Mouse (Mus musculus): ENCODE measurements around the gene Sh3pxd2a. TPM values are rescaled to one million over a fixed set of nuclear protein-coding genes. Genes with fewer than 3 reads are reported as not detected.

Sh3pxd2a gene
- polyA plus RNA-seq, 1 experiment: 15.5 TPM

DNA sequence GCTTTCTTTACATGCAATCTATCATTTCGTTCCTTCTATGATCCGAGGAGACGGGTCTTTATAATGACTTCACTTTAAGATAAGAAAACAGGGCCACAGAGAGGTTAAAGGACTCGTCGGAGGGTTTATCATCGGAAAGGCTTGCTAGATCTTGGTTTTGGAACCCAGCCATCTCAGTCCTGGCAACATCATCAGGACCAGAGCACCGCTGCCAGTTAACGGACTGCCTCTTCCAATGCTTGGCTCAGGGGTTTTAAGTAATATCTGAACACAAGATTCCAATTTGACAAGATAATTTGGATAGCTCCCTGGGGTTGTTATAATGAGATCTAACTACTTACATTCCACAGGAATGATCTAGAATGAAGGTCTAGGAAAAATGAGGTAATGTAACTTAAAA lies 45.0 kb downstream of the Sh3pxd2a start:
- WGBS: 70% methylated on average over 8 of the region's 8 CpGs
- no peak for DNase-seq
- no peaks in the 10 kb centered on the region for H3K27me3 ChIP-seq (replicated peaks; ENCODE audit: control insufficient read depth, insufficient read depth, low read length)
- TF ChIP-seq POLR2A (IDR thresholded peaks at IDR 0.05; ENCODE audit: low read depth, low read length): no peak
- TF ChIP-seq CTCF (conservative IDR thresholded peaks at IDR 0.05; ENCODE audit: insufficient read depth, insufficient read length, low read depth, low read length): no peak
- H3K4me1 ChIP-seq (ENCODE audit: control insufficient read depth, insufficient read depth, low read length): peaks cover 10% of the 10 kb centered on the region; the same call in 1 of the 2 replicates
- H3K4me3 ChIP-seq (ENCODE audit: insufficient read depth, low read depth, low read length): no peak overlapping the region
- no peaks in the 10 kb centered on the region for H3K36me3 ChIP-seq (ENCODE audit: control insufficient read depth, insufficient read depth, low read length)
- no peak overlapping the region for H3K27ac ChIP-seq (ENCODE audit: insufficient read depth, low read depth, low read length)

DNA sequence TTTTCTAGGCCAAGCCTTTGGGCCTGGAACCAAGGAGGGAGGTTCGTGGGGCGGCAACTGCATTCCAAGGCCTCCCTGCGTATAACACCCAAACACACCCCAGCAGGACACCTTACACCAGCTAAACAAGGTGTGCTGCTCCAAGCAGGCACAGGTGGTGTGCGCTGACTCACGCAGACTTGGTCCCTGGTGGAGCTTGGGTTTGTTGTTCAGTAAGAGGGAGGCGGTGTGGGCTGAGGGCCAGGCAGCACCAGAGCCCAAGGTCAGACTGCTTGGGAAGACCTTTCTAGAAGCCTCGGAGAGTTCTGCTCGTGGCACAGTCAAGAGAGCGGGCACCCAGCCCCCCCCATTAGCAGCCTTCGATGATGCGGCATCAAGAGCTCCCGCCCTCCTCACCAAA lies 48.0 kb downstream of the Sh3pxd2a start:
- Histone ChIP-seq H3K27me3 (replicated peaks; ENCODE audit: control insufficient read depth, insufficient read depth, low read length) (no peaks in the 10 kb centered on the region), H3K36me3 (ENCODE audit: control insufficient read depth, insufficient read depth, low read length) (no peaks in the 10 kb centered on the region), H3K4me3 (ENCODE audit: insufficient read depth, low read depth, low read length) (no peak overlapping the region), H3K4me1 (ENCODE audit: control insufficient read depth, insufficient read depth, low read length) (peaks cover 3% of the 10 kb centered on the region; the same call in 1 of the 2 replicates), H3K27ac (ENCODE audit: insufficient read depth, low read depth, low read length) (no peak overlapping the region)
- DNase-seq: peak; percentile 39
- TF ChIP-seq CTCF (conservative IDR thresholded peaks at IDR 0.05; ENCODE audit: insufficient read depth, insufficient read length, low read depth, low read length): no peak
- no peak for TF ChIP-seq POLR2A (IDR thresholded peaks at IDR 0.05; ENCODE audit: low read depth, low read length)
- 75% methylated on average over 12 of the region's 12 CpGs for WGBS

- 61% methylated on average over 13 of the region's 13 CpGs for WGBS
- H3K36me3 ChIP-seq (ENCODE audit: control insufficient read depth, insufficient read depth, low read length): no peaks in the 10 kb centered on the region
- H3K27me3 ChIP-seq (replicated peaks; ENCODE audit: control insufficient read depth, insufficient read depth, low read length): no peaks in the 10 kb centered on the region
- H3K4me1 ChIP-seq (ENCODE audit: control insufficient read depth, insufficient read depth, low read length): no peaks in the 10 kb centered on the region
- TF ChIP-seq POLR2A (IDR thresholded peaks at IDR 0.05; ENCODE audit: low read depth, low read length) (no peak), CTCF (conservative IDR thresholded peaks at IDR 0.05; ENCODE audit: insufficient read depth, insufficient read length, low read depth, low read length) (no peak)
- H3K4me3 ChIP-seq (ENCODE audit: insufficient read depth, low read depth, low read length): no peak overlapping the region
- no peak overlapping the region for H3K27ac ChIP-seq (ENCODE audit: insufficient read depth, low read depth, low read length)
- DNase-seq: no peak
These were observed 49.9 kb downstream of the Sh3pxd2a start for GRCm38 (mm10) chr19:47414142-47414905.

- TF ChIP-seq POLR2A (IDR thresholded peaks at IDR 0.05; ENCODE audit: low read depth, low read length) (no peak), CTCF (conservative IDR thresholded peaks at IDR 0.05; ENCODE audit: insufficient read depth, insufficient read length, low read depth, low read length) (no peak)
- Histone ChIP-seq H3K36me3 (ENCODE audit: control insufficient read depth, insufficient read depth, low read length) (no peaks in the 10 kb centered on the region), H3K27me3 (replicated peaks; ENCODE audit: control insufficient read depth, insufficient read depth, low read length) (no peaks in the 10 kb centered on the region), H3K4me3 (ENCODE audit: insufficient read depth, low read depth, low read length) (no peak overlapping the region), H3K27ac (ENCODE audit: insufficient read depth, low read depth, low read length) (no peak overlapping the region), H3K4me1 (ENCODE audit: control insufficient read depth, insufficient read depth, low read length) (no peaks in the 10 kb centered on the region)
- 83% methylated on average over 6 of the region's 6 CpGs for WGBS
- DNase-seq: no peak
These were observed 50.7 kb downstream of the Sh3pxd2a start for GRCm38 (mm10) chr19:47413458-47414005.

DNA sequence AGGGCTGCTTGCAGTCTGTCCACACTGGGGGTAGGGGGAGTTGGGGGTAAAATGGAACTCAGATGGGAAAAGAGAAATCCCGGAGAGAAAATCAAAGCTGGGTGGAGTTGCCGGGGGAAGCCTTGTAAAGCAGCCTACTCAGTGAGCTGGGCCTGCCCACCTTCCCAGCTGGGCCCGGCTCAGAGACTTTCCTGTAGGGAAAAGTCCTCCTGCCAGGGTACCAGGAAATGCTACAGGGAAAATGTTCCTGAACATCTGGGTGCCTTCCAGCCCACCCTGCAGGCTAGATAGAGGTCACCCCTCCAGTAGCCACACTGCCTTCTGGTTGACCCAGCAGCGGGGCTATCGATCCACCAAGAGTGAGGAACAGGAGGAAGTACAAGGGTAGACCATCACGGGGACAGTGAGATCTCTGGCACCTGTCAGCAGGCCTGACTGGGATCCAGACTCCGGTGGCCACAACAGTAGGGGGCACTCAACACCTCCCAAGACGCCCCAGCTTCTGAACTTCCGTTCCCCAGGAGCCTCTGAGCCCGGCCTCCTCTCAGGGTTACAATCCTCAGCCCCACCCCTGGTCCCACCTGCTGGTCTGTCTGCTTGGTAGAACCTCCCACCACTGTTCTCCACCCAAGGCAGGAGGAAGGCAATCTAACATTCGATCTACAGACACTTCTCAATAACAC lies 51.5 kb downstream of the Sh3pxd2a start:
- Histone ChIP-seq H3K4me1 (ENCODE audit: control insufficient read depth, insufficient read depth, low read length) (no peaks in the 10 kb centered on the region), H3K27ac (ENCODE audit: insufficient read depth, low read depth, low read length) (no peak overlapping the region), H3K27me3 (replicated peaks; ENCODE audit: control insufficient read depth, insufficient read depth, low read length) (no peaks in the 10 kb centered on the region), H3K4me3 (ENCODE audit: insufficient read depth, low read depth, low read length) (no peak overlapping the region), H3K36me3 (ENCODE audit: control insufficient read depth, insufficient read depth, low read length) (no peaks in the 10 kb centered on the region)
- WGBS: 71% methylated on average over 11 of the region's 11 CpGs
- 0 out of 2 replicates have a peak, but pooled peaks have one; percentile 8 for TF ChIP-seq CTCF (conservative IDR thresholded peaks at IDR 0.05; ENCODE audit: insufficient read depth, insufficient read length, low read depth, low read length)
- TF ChIP-seq POLR2A (IDR thresholded peaks at IDR 0.05; ENCODE audit: low read depth, low read length): no peak
- no peak for DNase-seq

- Histone ChIP-seq H3K27me3 (replicated peaks; ENCODE audit: control insufficient read depth, insufficient read depth, low read length) (no peaks in the 10 kb centered on the region), H3K36me3 (ENCODE audit: control insufficient read depth, insufficient read depth, low read length) (no peaks in the 10 kb centered on the region), H3K4me3 (ENCODE audit: insufficient read depth, low read depth, low read length) (no peak overlapping the region), H3K4me1 (ENCODE audit: control insufficient read depth, insufficient read depth, low read length) (no peaks in the 10 kb centered on the region), H3K27ac (ENCODE audit: insufficient read depth, low read depth, low read length) (no peak overlapping the region)
- no peak for TF ChIP-seq POLR2A (IDR thresholded peaks at IDR 0.05; ENCODE audit: low read depth, low read length)
- no peak for TF ChIP-seq CTCF (conservative IDR thresholded peaks at IDR 0.05; ENCODE audit: insufficient read depth, insufficient read length, low read depth, low read length)
- 93% methylated on average over 6 of the region's 6 CpGs for WGBS
- DNase-seq: no peak
These were observed 53.9 kb downstream of the Sh3pxd2a start for GRCm38 (mm10) chr19:47410301-47410700.

GRCm38 (mm10) chr19:47409142-47409541 lies 55.1 kb downstream of the Sh3pxd2a start:
- Histone ChIP-seq H3K27me3 (replicated peaks; ENCODE audit: control insufficient read depth, insufficient read depth, low read length) (no peaks in the 10 kb centered on the region), H3K27ac (ENCODE audit: insufficient read depth, low read depth, low read length) (no peak overlapping the region), H3K4me3 (ENCODE audit: insufficient read depth, low read depth, low read length) (no peak overlapping the region), H3K4me1 (ENCODE audit: control insufficient read depth, insufficient read depth, low read length) (no peaks in the 10 kb centered on the region), H3K36me3 (ENCODE audit: control insufficient read depth, insufficient read depth, low read length) (no peaks in the 10 kb centered on the region)
- no peak for DNase-seq
- TF ChIP-seq POLR2A (IDR thresholded peaks at IDR 0.05; ENCODE audit: low read depth, low read length) (no peak), CTCF (conservative IDR thresholded peaks at IDR 0.05; ENCODE audit: insufficient read depth, insufficient read length, low read depth, low read length) (no peak)
